Mouse (Mus musculus) intestine, embryonic 16.5 days (tissue): ENCODE measurements around the gene 4921536K21Rik. TPM values are rescaled to one million over a fixed set of nuclear protein-coding genes. Genes with fewer than 3 reads are reported as not detected.

Experiments
- ATAC-seq: fragments of 200-750 bp; cut with Nextera tagmentation; 2 replicates; pipeline ENCODE4 v1.8.0; 2017; ENCODE audit warnings: moderate TSS enrichment, moderate library complexity
- H3K27ac ChIP-seq: fragments of 300-500 bp; sonication (generic); 2 replicates; pipeline ENCODE4 v1.5.1; 2014; ENCODE audit warnings: mild to moderate bottlenecking, low read length
- H3K27me3 ChIP-seq: fragments of 300-500 bp; sonication (generic); replicated peaks from 2 replicates; pipeline ENCODE4 v1.6.1; 2014; ENCODE audit warnings: low read length, control low read depth, mixed read lengths; ENCODE audit not compliant: control insufficient read depth, insufficient read depth
- H3K36me3 ChIP-seq: fragments of 300-500 bp; sonication (generic); 2 replicates; pipeline ENCODE4 v1.6.1; 2014; ENCODE audit warnings: low read length, control low read depth; ENCODE audit not compliant: control insufficient read depth, insufficient read depth
- H3K4me1 ChIP-seq: fragments of 300-500 bp; sonication (generic); 2 replicates; pipeline ENCODE4 v1.6.1; 2014; ENCODE audit warnings: low read length, control low read depth, mixed read lengths; ENCODE audit not compliant: control insufficient read depth, insufficient read depth
- H3K4me2 ChIP-seq: fragments of 300-500 bp; sonication (generic); 2 replicates; pipeline ENCODE4 v1.6.1; 2014; ENCODE audit warnings: low read depth, low read length, control low read depth
- H3K4me3 ChIP-seq: fragments of 300-500 bp; sonication (generic); 2 replicates; pipeline ENCODE4 v1.5.1; 2014; ENCODE audit warnings: mild to moderate bottlenecking, low read length
- H3K9ac ChIP-seq: fragments of 300-500 bp; sonication (generic); 2 replicates; pipeline ENCODE4 v1.6.1; 2014; ENCODE audit warnings: low read depth, low read length
- H3K9me3 ChIP-seq: fragments of 300-500 bp; sonication (generic); 2 replicates; pipeline ENCODE4 v1.6.1; 2016; ENCODE audit warnings: low read length, control low read depth; ENCODE audit not compliant: control insufficient read depth
- WGBS: fragments of 180-500 bp; shearing (Covaris S2); extraction: QIAGEN DNeasy Blood & Tissue Kit; methylation state at CpG from one replicate; pipeline ENCODE4 v1.1.7; 2014; 5-methylcytosine and 5-hydroxymethylcytosine counted together
- polyA plus RNA-seq: library from polyadenylated mRNA; unstranded; fragments of >200 nt; fragmentation: Nextera tagmentation; extraction: Ambion mirVana; gene quantifications from 2 replicates; pipeline ENCODE4 v1.2.1, GENCODE M21; 2015

4921536K21Rik gene
- polyA plus RNA-seq, 1 experiment from 2014 or later = 0.37 TPM

- no peak overlapping the region for H3K9ac ChIP-seq
- H3K4me3 ChIP-seq = no peak overlapping the region
- no peak overlapping the region for H3K27ac ChIP-seq
- no peaks in the 10 kb centered on the region for H3K9me3 ChIP-seq
- no peak overlapping the region for H3K4me2 ChIP-seq
- WGBS = 78% methylated on average over 4 of the region's 4 CpGs
- H3K27me3 ChIP-seq = no peaks in the 10 kb centered on the region
- no peaks in the 10 kb centered on the region for H3K4me1 ChIP-seq
- ATAC-seq = no peak
- H3K36me3 ChIP-seq = no peaks in the 10 kb centered on the region
These were observed 43.0 kb downstream of the 4921536K21Rik start for GRCm38 (mm10) chr11:3851872-3852271.

- Histone ChIP-seq H3K27me3 (no peaks in the 10 kb centered on the region), H3K4me3 (no peak overlapping the region), H3K4me2 (no peak overlapping the region), H3K4me1 (no peaks in the 10 kb centered on the region), H3K9ac (no peak overlapping the region), H3K27ac (no peak overlapping the region), H3K36me3 (no peaks in the 10 kb centered on the region), H3K9me3 (no peaks in the 10 kb centered on the region)
- ATAC-seq = no peak
- WGBS = 51% methylated on average over 5 of the region's 5 CpGs
These were observed 44.1 kb downstream of the 4921536K21Rik start for GRCm38 (mm10) chr11:3850746-3851277.

DNA sequence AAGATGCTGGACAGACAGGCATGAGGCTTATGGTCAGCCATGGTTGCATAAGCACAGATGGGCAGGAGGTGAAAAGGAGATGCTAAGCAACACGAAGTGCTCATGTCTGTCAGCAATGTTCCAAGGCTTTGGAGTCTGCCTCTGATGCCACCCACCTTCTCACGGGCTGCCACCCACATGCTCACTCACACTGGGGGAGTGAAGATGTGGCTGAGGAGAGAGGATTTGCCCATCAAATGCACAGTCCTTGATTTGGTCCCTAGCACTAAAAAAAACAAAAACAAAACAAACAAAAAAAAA is 44.6 kb downstream of the 4921536K21Rik start:
- no peaks in the 10 kb centered on the region for H3K4me1 ChIP-seq
- no peaks in the 10 kb centered on the region for H3K27me3 ChIP-seq
- H3K4me3 ChIP-seq = no peak overlapping the region
- no peaks in the 10 kb centered on the region for H3K9me3 ChIP-seq
- H3K9ac ChIP-seq = no peak overlapping the region
- ATAC-seq = no peak
- no peak overlapping the region for H3K27ac ChIP-seq
- 80% methylated on average over 2 of the region's 2 CpGs for WGBS
- H3K36me3 ChIP-seq = no peaks in the 10 kb centered on the region
- H3K4me2 ChIP-seq = no peak overlapping the region

DNA sequence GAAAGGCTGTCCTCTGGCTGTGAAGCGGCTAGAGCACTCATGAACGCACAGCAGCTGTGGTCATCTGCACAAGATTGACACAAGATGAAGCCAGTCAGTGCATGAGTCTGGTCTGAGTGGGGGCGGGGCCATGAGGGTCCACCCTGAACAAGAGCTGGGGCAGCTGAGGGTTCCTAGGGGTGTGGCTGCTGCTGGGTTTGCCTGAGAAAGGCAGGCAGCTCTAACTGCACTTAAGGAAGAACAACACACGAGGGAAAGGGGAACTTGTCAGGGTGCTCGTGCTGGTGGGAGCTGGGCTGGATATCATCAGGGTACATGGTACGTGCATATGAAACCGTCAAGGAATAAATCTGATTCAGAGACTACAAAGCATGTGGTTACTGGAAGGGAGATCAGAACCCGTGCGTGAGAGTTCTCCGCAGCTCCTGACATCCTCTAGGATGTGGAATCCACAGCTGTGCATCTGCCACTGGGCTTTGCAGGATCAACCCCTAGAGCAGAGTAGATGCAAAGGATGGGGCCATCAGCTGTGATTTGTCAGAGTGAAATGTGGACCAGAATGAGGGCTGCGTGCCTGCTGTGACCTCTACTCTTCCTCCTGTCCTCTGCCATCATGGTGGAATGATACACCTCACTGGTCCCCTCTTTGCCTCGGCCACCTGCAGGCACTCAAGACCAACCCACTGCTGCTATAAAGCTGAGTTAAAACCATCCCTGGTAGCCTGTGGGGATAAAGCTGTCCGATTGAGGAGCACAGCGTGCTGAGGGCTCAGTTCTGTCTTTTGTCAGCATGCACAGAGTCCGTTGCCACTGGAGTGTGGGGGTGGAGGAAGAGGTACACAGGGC is 45.2 kb downstream of the 4921536K21Rik start:
- no peak overlapping the region for H3K9ac ChIP-seq
- no peaks in the 10 kb centered on the region for H3K4me1 ChIP-seq
- no peaks in the 10 kb centered on the region for H3K36me3 ChIP-seq
- H3K27ac ChIP-seq = no peak overlapping the region
- H3K4me2 ChIP-seq = no peak overlapping the region
- no peaks in the 10 kb centered on the region for H3K27me3 ChIP-seq
- 73% methylated on average over 15 of the region's 15 CpGs for WGBS
- no peak for ATAC-seq
- no peak overlapping the region for H3K4me3 ChIP-seq
- no peaks in the 10 kb centered on the region for H3K9me3 ChIP-seq

DNA sequence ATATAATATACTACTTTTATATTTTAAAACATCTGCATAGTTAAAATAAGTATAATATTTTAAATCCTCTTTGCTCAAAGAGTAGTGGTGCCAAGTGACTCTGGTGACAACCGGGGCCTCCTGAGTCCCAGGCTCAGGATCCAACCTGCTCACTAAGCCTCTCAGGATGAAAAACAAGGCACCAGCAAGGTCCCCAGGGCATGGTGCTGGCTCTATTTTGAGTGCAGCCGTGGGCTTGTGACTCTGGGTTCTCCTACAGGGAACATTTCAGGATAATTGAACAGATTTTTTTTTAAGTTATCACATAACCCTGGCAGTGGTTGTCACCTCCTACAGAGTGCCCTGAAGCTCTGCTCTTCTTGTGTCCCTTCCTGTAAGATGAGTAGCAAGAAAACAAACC is 48.5 kb downstream of the 4921536K21Rik start:
- no peak overlapping the region for H3K4me2 ChIP-seq
- H3K9me3 ChIP-seq = no peaks in the 10 kb centered on the region
- 75% methylated on average over 2 of the region's 2 CpGs for WGBS
- H3K4me1 ChIP-seq = no peaks in the 10 kb centered on the region
- ATAC-seq = no peak
- H3K4me3 ChIP-seq = no peak overlapping the region
- H3K9ac ChIP-seq = no peak overlapping the region
- no peak overlapping the region for H3K27ac ChIP-seq
- no peaks in the 10 kb centered on the region for H3K36me3 ChIP-seq
- no peaks in the 10 kb centered on the region for H3K27me3 ChIP-seq

DNA sequence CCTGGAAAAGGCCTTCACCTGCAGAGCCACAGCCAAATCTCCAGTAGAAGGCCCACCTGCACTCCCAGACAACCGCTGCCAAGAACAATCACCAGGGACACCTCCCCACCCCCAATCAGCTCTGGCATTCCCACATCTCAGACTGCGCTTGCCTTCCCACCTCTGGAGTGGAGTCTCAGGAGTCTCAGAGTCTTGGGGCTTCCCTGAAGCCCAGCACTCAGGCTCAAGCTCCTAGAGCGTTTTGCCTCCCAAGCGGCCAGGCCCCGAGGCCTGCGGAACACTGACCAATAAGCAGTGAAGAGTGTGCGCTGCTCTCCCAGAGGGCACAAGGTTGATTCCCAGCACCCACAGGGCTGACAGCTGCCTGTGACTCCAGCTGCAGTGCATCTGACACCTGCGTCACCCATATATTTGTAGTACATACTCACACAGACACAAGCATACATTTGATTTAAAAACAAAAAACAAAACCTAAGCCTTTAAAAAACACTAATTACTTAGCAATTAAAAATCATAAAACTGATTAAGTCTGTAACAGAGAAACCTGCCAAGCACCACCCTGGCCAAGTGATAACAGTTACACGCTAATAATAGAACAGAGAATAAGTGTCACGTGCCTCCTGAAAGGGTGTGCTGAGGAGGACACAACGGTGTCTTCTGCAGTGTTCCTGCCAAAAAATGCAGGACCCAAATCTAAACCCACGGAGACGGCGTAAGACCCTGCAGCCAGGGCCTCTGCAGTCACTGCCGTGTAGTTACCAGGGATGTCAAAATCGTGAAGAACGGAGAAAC is 50.8 kb downstream of the 4921536K21Rik start:
- 79% methylated on average over 17 of the region's 17 CpGs for WGBS
- Histone ChIP-seq H3K4me1 (no peaks in the 10 kb centered on the region), H3K27ac (no peak overlapping the region), H3K4me3 (no peak overlapping the region), H3K9ac (no peak overlapping the region), H3K36me3 (no peaks in the 10 kb centered on the region), H3K4me2 (no peak overlapping the region), H3K9me3 (no peaks in the 10 kb centered on the region), H3K27me3 (no peaks in the 10 kb centered on the region)
- no peak for ATAC-seq

Other genes with a start within 250 kb of the 4921536K21Rik start
- gene Morc2a, start 245.9 kb downstream of the 4921536K21Rik start, polyA plus RNA-seq = 17.1 and 18.1 TPM in 2 replicates
- 0.28 and 0.45 TPM in 2 replicates for gene Osbp2, start 31.2 kb downstream of the 4921536K21Rik start, polyA plus RNA-seq
- gene Dusp18, start 142 bp upstream of the 4921536K21Rik start, polyA plus RNA-seq = 5.2 and 5.6 TPM in 2 replicates
- 2.9 and 3.1 TPM in 2 replicates for gene Slc35e4, start 19.6 kb upstream of the 4921536K21Rik start, polyA plus RNA-seq
- 95.3 and 122 TPM in 2 replicates for gene Tcn2, start 37.1 kb upstream of the 4921536K21Rik start, polyA plus RNA-seq
- 73.3 and 79.4 TPM in 2 replicates for gene Pes1, start 68.9 kb upstream of the 4921536K21Rik start, polyA plus RNA-seq
- 0.11 TPM in 1 of 2 replicates, not detected in the other for gene 4930556J24Rik, start 81.7 kb upstream of the 4921536K21Rik start, polyA plus RNA-seq
- gene Gal3st1, start 88.5 kb upstream of the 4921536K21Rik start, polyA plus RNA-seq = 20.1 and 33.3 TPM in 2 replicates
- 0.47 and 0.56 TPM in 2 replicates for gene Sec14l4, start 136.4 kb upstream of the 4921536K21Rik start, polyA plus RNA-seq
- gene Sec14l3, start 169.7 kb upstream of the 4921536K21Rik start, polyA plus RNA-seq = not detected in 2 replicates
- 38.1 and 41.6 TPM in 2 replicates for gene Mtfp1, start 200.3 kb upstream of the 4921536K21Rik start, polyA plus RNA-seq
- gene Sec14l2, start 228.3 kb upstream of the 4921536K21Rik start, polyA plus RNA-seq = 1.7 and 2.9 TPM in 2 replicates
- gene Rnf215, start 240.1 kb upstream of the 4921536K21Rik start, polyA plus RNA-seq = 17.3 and 19.2 TPM in 2 replicates